Mouse (Mus musculus): ENCODE data around the gene Mpzl2.
A peak's percentile ranks its signal among the peaks of the same experiment; 100 is the strongest.
"Not testable (repeated sequence)": the region's sequence is repeated elsewhere in the genome, so short reads cannot be mapped to it uniquely, and the experiment has no call there.

The Mpzl2 gene

DNA sequence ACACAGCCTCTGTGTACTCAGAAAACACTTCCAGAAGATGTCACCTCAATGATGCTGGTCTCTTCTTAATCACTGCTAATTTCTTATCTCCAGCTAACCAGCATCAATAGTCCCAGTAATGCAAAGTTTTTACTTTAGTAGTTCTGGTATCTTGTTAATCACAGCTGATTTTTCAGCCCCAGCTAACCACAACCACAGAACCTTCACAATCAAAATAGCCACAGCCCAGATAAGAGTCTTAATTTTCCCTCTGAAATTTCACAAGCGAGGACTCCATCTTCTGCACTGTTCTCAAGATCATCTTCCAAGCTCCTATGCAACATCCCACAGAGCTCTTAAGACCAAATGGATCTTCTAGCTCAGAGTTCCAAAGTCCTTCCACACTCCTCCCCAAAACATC is 1.8 kb upstream of the Mpzl2 start:
- DNase-seq: not testable (repeated sequence)

DNA sequence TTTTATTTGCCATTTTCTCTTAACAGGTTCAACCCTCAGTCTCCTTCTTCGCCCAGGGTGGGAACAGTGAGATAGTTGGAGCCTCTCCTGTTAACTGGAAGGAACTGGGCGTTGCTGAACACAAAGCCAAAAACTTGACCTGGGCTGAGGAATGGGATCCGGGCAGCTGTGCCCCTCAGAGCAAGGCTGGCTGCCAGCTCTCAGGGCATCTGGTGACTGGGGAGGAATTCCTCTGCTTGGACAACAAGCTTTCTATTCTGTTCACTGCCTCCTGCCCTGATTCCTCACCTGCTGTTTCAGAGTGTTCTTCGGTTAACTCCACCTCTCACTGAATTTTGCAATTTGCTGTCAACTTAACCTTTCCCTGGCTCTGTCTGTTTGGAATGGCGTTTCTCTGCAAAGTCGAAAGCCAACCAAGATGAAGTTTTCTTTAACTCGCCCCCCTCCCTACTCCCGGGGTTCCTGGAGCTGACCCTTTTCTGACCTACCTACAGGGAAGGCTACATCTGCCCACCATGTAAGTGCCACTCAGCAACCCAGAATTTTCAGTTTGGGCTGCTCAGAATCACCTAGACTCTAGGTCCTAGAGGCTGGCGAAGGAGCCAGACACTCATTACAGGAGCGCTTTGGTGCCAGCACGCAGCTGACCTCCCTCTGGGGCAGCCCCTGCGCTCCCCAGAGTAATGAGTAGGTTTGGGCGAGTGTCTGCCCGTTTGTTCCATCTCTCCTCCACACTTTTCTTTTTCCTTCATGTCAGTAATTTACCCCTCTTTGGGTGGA is 657 bp downstream of the Mpzl2 start:
- DNase-seq: no peak

DNA sequence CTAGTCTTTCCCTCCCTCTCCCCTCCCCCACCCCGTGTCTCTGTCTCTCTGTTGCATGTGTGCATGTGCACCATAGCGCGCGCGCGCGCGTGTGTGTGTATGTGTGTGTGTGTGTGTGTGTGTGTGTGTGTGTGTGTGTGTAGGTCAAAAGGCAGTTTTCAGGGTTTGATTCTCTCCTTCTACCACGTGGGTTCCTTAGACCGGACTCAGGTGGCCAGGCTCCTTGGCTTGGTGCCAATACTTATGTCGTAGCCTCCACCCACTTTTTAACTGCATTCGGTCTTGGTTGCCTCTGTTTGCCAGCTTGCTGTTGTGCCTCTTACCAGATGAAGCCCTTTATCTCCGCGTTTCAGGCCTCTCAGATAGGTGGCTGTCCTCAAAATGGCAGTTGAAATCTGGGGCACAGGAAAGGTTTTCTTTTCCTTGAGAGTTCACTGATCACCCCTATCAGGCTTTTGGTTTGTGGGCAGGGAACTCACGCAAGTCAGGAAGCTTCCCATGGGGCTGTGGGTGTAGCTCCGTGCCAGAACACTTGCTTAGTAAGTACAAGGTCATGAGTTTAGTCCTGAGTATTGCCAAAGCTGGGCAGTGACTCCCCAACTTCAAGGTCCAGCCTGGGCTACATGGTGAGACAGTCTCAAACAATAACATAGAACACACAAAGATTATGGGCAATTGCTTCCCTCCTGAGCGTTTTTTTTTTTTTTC is 1.7 kb downstream of the Mpzl2 start:
- no peak for DNase-seq

DNA sequence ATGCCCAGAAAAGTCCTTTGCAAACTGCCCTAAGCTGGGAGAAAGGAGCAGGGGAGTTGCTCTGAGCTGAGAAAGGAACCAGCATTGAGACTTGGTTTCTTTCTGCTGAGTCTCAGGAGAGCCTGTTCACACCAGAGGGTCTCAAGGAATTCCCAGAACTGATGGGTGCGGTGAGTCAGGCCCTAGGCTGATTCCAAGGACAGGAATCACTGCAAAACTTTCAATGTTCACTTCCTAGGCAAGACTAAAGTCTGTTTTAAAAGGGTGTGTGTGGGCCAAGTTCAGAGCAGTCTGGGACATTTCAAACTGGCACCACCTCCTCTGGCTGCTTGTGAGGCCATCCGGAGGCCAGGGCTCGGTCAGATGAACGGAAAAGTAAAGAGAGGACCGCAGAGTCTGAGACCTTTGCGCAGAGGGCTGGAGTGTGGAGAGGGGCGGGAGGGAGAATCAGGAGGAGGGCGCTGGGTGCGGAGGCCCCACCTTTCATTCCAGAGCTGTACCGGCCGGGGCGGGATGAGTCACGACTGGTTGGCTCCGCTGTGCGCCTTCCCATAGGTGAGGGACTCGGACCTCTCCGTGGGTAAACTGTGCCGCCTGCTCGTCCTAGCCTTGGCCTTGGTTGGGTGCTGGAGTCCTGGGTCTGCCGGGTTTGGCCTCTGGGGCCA is 2.6 kb downstream of the Mpzl2 start:
- no peak for DNase-seq

DNA sequence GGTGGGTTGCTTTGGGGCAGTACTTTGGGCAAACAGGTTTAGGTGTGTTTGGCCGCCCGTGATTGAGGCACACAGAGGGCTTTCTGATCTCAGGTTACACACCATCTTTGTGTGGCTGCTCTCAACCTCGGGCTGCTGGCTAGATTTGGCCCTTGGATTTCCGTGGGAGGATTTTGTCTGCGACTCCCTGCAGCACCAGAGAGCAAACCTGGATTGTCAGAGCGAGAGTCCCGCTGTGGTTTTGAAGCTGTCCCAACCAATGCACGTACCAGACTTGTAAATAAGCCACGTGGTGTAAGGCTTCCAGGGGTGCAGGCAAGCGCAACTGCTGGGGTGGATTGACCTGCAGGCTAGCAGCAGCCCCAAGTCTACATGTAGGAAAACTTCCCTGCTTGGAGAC is 3.3 kb downstream of the Mpzl2 start:
- no peak for DNase-seq

DNA sequence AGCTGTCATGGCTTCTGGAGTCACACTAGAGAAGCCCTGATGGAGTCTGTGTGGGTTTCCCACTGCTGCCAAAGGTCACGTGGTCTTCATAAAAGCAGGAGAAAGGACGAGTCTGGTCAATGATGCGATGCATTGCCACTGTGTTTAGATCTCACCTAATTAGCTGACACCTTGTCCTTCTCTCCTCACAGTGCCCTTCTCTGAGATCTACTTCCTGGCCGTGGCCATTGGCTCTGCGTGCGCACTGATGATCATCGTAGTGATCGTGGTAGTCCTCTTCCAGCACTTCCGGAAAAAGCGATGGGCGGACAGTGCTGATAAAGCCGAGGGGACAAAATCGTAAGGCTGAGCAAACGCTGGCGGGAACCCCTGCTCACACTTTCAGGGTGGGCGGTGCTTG is 7.4 kb downstream of the Mpzl2 start:
- DNase-seq: no peak

DNA sequence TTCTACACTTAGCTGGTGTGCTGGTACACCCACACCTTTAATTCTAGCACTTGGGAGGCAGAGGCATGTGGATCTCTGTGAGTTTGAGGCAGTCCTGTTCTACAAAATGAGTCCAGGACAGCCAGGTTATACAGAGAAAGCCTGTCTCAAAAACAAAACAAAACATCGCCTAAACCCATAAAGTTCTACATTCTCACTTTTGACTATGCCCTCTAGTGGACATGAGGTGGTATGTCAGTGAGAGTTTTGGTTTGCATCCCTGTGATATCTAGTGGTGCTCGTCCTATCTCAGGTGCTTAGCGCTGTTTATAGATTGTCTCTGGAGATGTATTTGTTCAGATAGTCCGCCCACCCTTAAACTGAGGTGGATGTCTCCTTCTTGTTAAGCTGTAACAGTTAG is 8.9 kb downstream of the Mpzl2 start:
- peak; percentile 37 for DNase-seq

DNA sequence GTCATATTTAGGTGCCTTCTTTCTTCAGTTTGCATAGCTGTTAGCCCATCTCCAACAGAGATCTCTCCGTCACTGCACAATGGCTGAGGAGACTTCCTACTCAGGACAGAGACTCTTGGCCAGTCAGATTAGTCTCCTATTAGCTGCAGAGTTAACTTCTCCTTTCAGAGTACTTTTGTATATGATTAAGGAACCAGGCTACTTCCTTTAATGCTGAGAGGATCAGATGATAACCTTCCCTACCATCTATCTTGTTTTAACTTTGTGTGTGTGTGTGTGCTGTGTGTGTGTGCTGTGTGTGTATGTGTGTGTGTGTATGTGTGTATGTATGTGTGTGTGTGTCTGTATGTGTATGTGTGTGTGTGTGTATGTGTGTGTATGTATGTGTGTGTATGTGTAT is 10.1 kb downstream of the Mpzl2 start:
- no peak for DNase-seq

DNA sequence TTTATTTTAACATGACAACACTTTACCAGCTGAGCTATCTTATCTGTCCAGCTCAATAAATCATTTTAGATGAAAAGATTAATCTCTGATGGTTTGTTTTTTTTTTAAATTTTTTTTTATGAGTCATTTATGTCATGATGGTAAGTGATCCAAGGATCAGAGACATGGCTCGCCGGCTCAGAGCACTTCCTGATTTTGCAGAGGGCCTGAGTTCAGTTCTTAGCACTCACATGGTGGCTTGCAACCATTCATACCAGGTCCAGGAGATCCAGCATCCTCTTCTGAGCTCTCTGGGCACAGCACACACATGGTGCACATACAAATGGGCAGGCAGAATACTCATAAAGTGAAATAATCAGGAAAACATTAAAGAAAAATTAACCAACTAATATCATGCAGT is 10.7 kb downstream of the Mpzl2 start:
- no peak for DNase-seq

DNA sequence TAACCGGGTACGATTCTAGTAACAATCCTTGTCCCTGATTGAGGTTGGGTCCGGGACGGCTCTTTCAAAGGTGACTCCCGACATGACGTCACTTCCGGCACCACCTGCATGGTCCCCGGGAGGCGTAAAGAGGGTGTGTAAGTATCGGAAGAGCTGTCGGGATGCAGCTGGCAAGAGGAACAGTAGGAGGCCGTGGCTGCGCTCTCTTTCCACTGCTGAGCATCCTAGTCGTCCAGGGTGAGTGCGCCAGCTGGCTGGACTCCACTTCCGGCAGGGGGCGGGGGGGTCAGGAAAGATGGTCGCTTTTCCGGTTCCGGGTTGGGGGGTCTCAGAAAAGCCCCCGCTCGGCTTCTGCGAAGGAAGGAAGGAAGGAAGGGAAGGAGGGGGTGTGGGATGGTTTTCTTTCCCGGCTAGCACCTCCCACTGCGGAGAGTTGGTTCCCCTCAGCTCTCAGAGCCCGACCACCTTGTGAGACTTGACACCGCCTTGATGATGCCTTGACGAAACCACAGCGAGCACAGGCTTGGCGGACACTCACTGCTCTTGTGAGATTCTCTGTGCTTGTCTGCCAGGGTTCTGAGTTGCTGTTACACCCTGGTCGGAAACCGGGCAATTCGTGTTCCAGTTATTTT is 15.6 kb downstream of the Mpzl2 start, which contains the start of gene Mpzl3:
Gene Mpzl3 (plus strand): TSS at position 105 of the 632 bp plus-strand sequence.
- peak; percentile 93 for DNase-seq

DNA sequence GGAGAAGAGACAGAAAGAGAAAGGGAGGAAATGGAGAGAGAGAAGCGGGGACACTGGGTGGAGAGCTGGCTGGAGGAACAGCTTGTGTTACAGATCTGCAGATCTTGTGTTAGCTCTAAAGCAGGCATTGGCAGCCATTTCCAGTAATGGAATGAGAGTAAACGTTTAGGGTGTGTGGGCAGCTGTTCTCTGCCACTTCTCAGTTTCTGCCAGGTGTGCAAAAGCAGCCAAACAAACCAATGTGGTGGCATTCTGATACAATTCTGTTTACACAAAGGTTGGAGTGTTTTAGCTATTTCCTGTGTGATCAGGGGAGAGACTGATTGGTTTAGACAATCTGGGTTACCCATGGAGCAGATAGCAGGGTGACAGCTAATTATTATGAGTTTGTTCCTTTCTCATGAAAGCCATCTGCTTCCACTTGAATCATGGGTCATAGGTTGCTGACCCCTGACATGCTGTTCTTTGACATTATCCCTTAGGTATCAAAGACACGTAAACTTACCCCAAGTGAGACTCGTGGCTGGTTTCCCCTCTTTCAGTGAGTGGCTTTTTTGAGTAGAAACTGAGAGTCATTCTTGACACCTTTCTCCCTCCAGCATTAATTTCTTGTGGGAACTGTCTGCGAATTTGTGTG is 18.8 kb downstream of the Mpzl2 start:
- DNase-seq: no peak

DNA sequence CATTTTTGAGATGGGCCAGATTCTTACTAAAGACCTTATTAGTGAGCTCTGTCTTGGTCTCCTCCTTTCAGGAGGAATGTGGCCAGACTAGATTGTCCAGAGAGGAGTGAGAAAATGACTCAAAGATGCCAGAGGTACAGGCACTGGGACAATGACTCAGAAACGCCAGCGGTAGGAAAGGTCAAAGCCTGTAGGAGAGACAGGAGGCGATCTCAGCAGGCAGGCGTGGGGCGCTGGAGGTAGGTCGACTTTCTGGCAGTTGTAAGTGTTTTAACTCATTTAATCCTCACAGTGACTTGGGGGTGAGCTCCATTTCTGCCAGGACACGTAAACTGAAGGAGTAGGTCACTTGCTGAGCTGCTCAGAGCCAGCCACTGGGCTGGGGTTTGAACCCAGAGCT is 20.6 kb downstream of the Mpzl2 start:
- DNase-seq: no peak

DNA sequence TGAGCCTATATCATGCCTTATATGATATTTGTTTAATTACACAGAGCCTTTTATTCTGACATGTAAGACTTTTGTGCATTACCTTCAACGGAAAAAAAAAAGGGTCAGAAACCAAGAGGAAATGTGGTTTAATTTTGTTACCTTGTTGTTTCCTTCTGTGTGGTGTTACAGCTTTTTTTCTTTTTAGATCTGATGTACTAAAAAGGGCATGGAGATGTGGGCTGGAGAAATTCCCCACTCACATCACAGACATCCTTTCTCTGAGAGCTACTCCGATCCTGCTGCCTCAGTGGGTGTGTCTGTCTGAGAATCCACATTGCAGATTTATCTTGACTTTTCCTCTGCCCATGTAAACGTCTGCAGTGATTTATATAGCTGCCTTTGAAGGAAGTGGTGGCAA is 23.1 kb downstream of the Mpzl2 start:
- no peak for DNase-seq

DNA sequence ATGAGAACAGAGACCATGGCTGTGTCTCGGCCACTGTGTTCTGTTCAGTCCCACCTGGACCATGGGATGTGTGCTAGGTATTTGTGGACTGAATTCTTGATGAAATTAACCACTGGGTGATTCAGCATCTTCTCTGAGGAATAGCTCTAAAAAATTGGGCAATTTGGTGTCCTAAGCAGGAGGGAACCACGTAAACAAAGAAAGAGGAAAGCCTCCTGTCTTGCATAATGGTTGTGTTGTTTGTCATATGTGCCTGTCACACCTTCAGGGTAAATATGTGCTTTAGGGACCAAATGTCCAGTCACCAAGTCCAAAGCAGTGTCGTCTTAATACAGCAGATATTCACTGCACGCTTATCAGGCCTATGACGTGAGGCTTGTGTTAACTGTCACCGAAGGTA is 24.8 kb downstream of the Mpzl2 start:
- no peak for DNase-seq

DNA sequence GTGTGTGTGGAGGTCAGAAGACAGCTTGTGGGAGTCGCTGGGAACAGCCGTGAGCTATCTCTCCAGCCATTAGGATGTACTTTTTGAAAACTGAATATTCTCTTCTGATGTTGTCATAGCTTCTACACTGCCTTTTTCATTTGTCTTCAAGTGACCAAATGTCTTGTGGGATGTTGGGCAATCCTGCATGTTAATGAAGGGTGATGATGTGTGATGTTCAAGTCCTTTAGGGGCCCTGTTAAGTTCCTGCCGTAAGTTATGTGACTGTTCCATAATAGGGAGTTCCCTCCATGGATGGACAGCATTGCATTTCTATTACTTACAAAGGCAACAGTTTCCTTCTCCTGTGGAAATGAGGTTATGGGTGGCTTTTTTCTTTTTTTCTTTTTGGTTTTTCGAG is 27.1 kb downstream of the Mpzl2 start:
- DNase-seq: no peak

DNA sequence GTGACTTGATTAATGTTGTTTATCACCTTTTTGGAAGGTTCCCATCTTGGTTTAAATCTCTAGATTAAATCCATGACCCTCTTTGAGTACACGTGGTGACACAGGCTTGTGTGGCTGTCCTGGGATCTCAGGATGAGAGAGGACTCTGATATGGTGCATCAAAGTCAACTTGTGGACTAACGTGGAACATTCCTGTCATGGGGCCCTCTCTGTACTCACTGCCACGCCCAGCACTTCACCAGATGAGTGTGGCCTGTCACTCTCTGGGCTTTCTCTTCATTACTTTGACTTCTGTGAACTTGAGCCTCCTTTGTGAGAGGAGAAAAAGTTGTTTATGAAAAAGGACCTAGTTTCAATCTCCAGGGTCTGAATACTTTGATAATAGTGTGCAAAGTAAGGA is 32.2 kb downstream of the Mpzl2 start:
- DNase-seq: no peak

DNA sequence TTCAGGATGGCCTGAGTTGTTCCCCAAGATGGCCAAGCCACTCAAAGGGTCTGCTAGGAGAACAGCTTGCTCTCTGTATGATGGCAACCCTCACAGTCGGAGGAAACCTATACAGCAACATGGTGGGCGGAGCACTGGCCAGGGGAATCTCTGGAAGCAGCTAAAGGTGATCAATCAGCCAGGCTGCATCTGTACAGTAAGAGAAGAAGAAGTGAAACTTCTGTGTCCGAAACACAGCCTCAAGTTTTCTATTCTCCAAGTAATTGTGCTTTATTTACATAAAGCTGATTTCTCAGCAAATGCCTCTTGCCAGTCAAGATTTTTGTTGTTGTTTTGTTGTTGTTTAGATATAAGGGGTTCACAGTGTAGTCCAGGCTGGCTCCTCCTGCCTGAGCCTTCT is 38.3 kb downstream of the Mpzl2 start:
- DNase-seq: no peak

DNA sequence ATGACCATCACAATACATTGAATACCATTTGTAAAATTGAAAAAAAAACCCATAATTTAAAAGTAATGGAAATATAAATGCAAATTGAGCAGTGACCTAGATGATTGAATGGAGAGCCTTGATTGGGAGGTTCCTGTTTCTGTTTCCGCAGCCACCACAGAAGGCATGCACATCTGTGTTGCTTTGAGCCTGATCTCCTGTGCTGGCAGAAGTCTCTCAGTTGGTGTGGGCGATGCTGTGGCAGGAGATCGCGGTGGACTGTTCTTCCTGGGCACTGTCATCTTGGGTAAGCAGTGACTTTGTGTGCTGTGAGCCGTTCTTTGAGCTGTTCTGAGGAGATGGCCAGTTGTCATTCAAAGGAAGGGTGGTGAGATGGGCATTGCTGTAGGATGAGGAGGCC is 39.4 kb downstream of the Mpzl2 start, which contains the start of gene Jaml:
Gene Jaml (plus strand): TSS at position 173 of the 400 bp plus-strand sequence.
- no peak for DNase-seq

DNA sequence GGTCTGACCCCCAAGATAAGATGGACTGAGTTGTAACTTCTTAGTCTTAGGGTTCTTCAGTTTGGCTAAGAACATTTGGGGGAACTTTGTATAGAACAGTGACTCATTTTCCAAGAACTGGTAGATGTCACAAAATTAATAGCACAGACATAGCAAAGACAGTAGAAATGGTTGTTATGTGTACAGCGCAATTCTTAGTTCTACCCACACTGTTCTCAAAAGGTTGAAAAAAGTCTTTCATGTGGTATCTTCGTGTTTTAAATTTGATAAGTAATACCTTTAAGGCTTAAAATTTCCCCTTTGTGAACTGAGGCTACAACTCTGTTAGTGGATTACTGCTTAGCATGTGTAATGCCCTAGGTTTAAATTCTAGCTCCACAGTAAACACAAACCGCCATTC is 43.5 kb downstream of the Mpzl2 start:
- DNase-seq: no peak

DNA sequence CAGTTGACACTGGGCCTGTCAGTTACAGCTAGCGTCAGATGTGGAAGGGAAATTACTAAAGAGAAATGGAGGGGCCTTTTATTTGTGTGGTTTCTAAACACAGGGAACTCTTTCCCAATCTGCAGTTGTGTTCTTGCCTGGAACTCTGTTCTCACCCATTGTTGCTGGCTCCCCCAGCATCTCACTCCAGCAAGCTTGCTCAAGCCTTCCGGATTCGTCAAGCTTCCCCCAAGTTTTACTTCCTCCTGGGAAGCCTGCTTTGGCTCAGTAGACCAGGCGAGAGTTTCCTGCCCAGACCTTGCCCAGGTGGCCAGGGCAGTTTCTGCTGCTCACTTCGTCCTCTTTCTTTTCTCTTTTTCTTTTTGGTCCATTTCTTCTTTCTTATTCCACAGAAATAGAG is 45.0 kb downstream of the Mpzl2 start:
- peak; percentile 26 for DNase-seq

DNA sequence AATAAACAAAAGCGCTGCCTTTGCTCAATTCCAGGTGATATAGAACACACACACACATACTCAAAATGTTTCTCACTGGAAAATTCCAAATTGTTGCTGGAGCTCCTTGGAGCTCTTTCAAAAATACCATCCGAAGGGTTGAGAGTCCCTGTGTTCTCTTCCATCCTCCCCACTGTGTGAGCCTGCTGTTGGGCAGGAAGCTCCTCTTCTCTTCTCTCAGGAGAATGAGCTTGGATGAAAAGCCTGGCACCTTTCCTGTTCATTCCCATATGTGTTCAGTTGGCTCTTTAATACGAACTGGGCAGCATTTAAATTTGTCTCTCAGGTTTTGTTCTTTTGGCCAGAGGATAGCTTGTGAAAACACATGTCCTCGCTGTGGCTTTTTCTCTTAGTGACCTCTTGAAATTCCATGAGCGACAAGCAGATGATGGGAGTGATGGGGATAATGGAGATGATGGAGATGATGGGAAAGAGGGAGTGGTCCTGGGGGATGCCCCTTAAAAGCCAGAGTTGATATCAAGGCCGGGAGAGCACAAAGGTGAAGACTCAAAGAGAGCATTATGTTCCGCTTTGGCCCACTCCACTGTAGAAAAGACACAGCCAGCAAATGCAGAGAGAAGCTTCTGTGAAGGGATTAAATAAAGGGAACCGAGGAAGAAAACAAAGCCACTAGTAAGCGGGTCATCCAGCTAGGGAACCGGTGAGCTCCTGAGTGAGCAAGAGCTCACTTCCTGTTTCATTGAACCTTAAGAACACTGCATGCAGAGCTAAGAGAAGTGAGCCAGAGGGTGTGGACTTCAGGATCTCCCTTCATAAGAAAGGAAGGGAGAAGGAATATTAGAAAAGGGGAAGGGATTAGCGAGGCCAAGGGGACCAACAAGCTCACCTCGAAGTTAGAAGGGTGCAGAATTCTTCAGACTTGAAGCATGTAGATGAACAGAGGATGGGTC is 46.4 kb downstream of the Mpzl2 start:
- DNase-seq: peak; percentile 85

DNA sequence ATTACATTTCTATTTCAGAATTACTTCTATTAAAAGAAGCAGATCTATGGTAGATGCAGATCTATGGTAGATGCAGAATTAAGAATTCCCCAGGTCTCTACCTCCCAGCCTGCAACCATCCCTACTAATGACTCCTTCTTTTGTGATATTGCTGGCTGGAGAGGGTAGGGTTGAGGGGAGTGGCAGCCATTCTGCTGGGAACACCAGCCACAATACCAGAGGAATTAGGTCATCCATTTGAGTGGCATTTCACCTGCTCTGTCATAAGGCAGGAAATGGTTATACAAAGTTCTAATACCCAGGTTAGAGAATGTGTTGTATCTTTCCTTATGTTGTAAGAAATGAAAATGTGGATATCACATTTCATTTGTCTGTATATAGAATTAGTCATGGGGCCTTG is 48.4 kb downstream of the Mpzl2 start:
- no peak for DNase-seq
